Mouse (Mus musculus) limb, embryonic 12.5 days (tissue): ENCODE measurements around the gene Zscan25. TPM values are rescaled to one million over a fixed set of nuclear protein-coding genes. Genes with fewer than 3 reads are reported as not detected.
"Not testable (repeated sequence)": the region's sequence is repeated elsewhere in the genome, so short reads cannot be mapped to it uniquely, and the experiment has no call there.

Experiments used
- ATAC-seq: fragments of 200-750 bp; cut with Nextera tagmentation; 2 replicates; pipeline ENCODE4 v1.8.0; 2017; ENCODE audit warnings: low read depth, moderate TSS enrichment; ENCODE audit not compliant: insufficient number of reproducible peaks, insufficient read depth, low FRiP score, low TSS enrichment
- H3K27ac ChIP-seq: fragments of 300-500 bp; sonication (generic); 2 replicates; pipeline ENCODE4 v1.5.1; 2016; ENCODE audit warnings: mild to moderate bottlenecking, moderate library complexity
- H3K27me3 ChIP-seq: fragments of 300-500 bp; sonication (generic); 2 replicates; pipeline ENCODE4 v1.6.1; 2016; ENCODE audit warnings: mild to moderate bottlenecking, moderate library complexity
- H3K36me3 ChIP-seq: fragments of 300-500 bp; sonication (generic); 2 replicates; pipeline ENCODE4 v1.6.1; 2016; ENCODE audit warnings: mild to moderate bottlenecking, moderate library complexity
- H3K4me1 ChIP-seq: fragments of 300-500 bp; sonication (generic); replicated peaks from 2 replicates; pipeline ENCODE4 v1.6.1; 2016
- H3K4me2 ChIP-seq: fragments of 300-500 bp; sonication (generic); 2 replicates; pipeline ENCODE4 v1.6.1; 2016; ENCODE audit warnings: mild to moderate bottlenecking, moderate library complexity
- H3K4me3 ChIP-seq: fragments of 300-500 bp; sonication (generic); replicated peaks from 2 replicates; pipeline ENCODE4 v1.5.1; 2016; ENCODE audit warnings: mild to moderate bottlenecking
- H3K9ac ChIP-seq: fragments of 300-500 bp; sonication (generic); replicated peaks from 2 replicates; pipeline ENCODE4 v1.6.1; 2016; ENCODE audit warnings: mild to moderate bottlenecking, moderate library complexity
- H3K9me3 ChIP-seq: fragments of 300-500 bp; sonication (generic); 2 replicates; pipeline ENCODE4 v1.6.1; 2016; ENCODE audit warnings: mild to moderate bottlenecking, moderate library complexity
- WGBS: fragments of 180-500 bp; shearing (Covaris S2); methylation state at CpG from one replicate; pipeline ENCODE4 v1.1.7; 2016; 5-methylcytosine and 5-hydroxymethylcytosine counted together
- polyA plus RNA-seq: library from polyadenylated mRNA; unstranded; fragments of >200 nt; fragmentation: Nextera tagmentation; extraction: Ambion mirVana; gene quantifications from 2 replicates; pipeline ENCODE4 v1.2.1, GENCODE M21; 2016

Gene Zscan25
- 0.38 and 0.46 TPM in 2 replicates for polyA plus RNA-seq

DNA sequence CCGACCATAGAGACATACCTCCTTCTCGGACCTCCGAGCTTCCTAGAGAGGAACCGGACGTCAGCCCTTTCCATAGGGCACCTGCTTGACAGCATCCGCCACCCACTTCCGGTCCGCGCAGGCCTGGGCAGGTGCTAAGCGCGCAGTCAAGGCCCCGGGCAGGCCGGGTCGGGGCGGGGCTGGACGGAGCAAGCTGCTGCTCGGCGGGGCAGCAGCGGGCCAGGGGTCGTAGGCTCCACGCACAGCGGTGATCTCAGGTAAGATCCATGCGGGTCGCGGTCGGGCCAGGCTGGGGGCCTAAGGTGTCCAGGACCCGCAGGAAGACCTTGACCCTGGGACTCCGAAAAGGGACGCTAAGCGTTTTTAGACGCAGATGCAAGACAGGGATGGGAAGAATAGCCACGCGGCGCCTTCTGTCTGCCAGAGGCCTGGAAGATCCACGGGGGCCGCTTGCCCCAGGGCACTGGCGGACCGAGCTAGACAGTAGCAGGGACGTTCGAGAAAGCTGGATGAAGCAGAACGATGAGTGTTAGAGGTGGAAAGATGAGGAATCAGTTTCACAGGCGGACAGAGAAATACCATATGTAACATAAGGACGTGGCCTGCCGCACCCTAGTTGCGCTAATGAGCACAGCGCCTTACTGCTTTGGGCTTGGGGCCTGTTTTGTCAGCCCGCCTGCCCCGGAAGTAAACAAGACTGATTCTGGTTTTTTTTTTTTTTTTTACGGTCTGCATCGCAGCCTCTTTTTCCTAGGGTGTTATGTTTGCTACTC, at the start of gene Zscan25:
Zscan25 (plus strand) TSS at position 130 of the 773 bp plus-strand sequence.
- no peaks in the 10 kb centered on the region for H3K27me3 ChIP-seq
- under 1% methylated on average over 50 of the region's 50 CpGs for WGBS
- peak within 1 kb of the TSS; percentile 84 for H3K4me2 ChIP-seq
- H3K9ac ChIP-seq, result peak within 1 kb of the TSS; percentile 90
- peaks cover 30% of the 10 kb centered on the region for H3K36me3 ChIP-seq
- no peaks in the 10 kb centered on the region for H3K9me3 ChIP-seq
- ATAC-seq, result peak; percentile 99
- peak within 1 kb of the TSS; percentile 86 for H3K4me3 ChIP-seq
- H3K4me1 ChIP-seq, result peaks cover 5% of the 10 kb centered on the region; the same call in 1 of the 2 replicates
- H3K27ac ChIP-seq, result peak within 1 kb of the TSS; percentile 81

- H3K27me3 ChIP-seq, result no peaks in the 10 kb centered on the region
- H3K36me3 ChIP-seq, result peaks cover 24% of the 10 kb centered on the region
- 82% methylated on average over 4 of the region's 4 CpGs for WGBS
- peaks cover 16% of the 10 kb centered on the region; the same call in 1 of the 2 replicates for H3K4me1 ChIP-seq
- no peak overlapping the region for H3K27ac ChIP-seq
- ATAC-seq, result no peak
- H3K9ac ChIP-seq, result no peak overlapping the region
- peak overlapping the region; percentile 99; the same call in 1 of the 2 replicates for H3K4me3 ChIP-seq
- H3K9me3 ChIP-seq, result no peaks in the 10 kb centered on the region
- peak overlapping the region; percentile 77 for H3K4me2 ChIP-seq
Measured at GRCm38 (mm10) chr5:145230641-145231040, 49.7 kb upstream of the Zscan25 start.

GRCm38 (mm10) chr5:145231367-145231871, 48.9 kb upstream of the Zscan25 start, which contains the start of gene Zfp655:
TSS of gene Zfp655 (plus strand) at chr5:145231715.
- Histone ChIP-seq H3K4me2 (peak within 1 kb of the TSS; percentile 77), H3K4me3 (peak within 1 kb of the TSS; percentile 99), H3K36me3 (peaks cover 32% of the 10 kb centered on the region), H3K27ac (peak within 1 kb of the TSS; percentile 87), H3K9ac (peak within 1 kb of the TSS; percentile 98), H3K27me3 (no peaks in the 10 kb centered on the region), H3K9me3 (no peaks in the 10 kb centered on the region), H3K4me1 (peaks cover 16% of the 10 kb centered on the region; the same call in 1 of the 2 replicates)
- WGBS, result under 1% methylated on average over 42 of the region's 42 CpGs
- peak; percentile 95 for ATAC-seq

- Histone ChIP-seq H3K4me2 (peak overlapping the region; percentile 77), H3K9ac (peak overlapping the region; percentile 98), H3K27ac (peak overlapping the region; percentile 87), H3K36me3 (peaks cover 35% of the 10 kb centered on the region), H3K4me3 (peak overlapping the region; percentile 99), H3K27me3 (no peaks in the 10 kb centered on the region), H3K4me1 (peaks cover 16% of the 10 kb centered on the region; the same call in 1 of the 2 replicates), H3K9me3 (no peaks in the 10 kb centered on the region)
- peak; percentile 56 for ATAC-seq
- whole genome bisulfite sequencing, result under 1% methylated on average over 47 of the region's 49 CpGs
Measured at GRCm38 (mm10) chr5:145231893-145232411, 48.3 kb upstream of the Zscan25 start.

DNA sequence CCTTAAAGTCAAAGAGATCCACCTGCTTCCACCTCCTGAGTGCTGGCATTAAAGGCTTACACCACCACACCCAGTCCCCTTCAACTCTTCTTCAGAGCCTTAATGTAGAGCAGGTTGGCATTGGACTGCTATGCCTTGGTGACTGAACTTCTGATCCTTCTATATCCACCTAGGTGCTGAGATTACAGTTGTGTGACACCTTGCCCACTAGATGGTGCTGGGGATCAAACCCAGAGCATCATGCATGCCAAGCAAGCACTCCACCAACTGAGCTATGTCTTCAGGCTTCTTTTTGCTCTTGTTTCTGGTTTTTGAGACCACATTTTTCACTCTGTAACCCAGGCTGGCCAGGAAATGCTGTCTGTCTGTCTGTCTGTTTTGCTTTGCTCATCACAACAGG, 45.7 kb upstream of the Zscan25 start:
- Histone ChIP-seq H3K9me3 (no peaks in the 10 kb centered on the region), H3K4me2 (no peak overlapping the region), H3K9ac (no peak overlapping the region), H3K4me3 (no peak overlapping the region), H3K36me3 (peaks cover 55% of the 10 kb centered on the region), H3K27ac (no peak overlapping the region), H3K27me3 (no peaks in the 10 kb centered on the region), H3K4me1 (peaks cover 16% of the 10 kb centered on the region; the same call in 1 of the 2 replicates)
- no peak for ATAC-seq

DNA sequence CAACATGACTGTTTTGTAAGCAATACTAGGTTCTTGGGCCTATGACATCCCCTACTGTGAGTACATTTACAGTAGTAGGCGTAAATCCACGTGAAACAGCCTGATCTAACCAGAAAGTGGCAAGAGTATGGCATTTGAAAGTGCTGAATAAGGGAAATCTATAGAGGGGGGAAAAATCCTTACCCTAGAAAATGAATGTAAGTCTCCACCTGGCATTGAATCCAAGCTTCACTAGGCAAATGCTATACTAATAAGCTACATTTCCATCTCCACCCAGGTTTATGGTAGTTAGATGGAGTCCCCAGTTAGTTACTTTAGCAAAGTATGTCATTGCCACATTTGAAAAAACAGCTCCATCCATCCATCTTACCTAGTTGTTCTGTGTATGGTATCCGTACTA, 30.8 kb upstream of the Zscan25 start:
- no peaks in the 10 kb centered on the region for H3K4me1 ChIP-seq
- 91% methylated on average over 3 of the region's 3 CpGs for WGBS
- no peak overlapping the region for H3K4me3 ChIP-seq
- no peaks in the 10 kb centered on the region for H3K27me3 ChIP-seq
- H3K9me3 ChIP-seq, result 0 out of 2 replicates have a peak, but pooled peaks cover 4% of the 10 kb centered on the region
- peaks cover 58% of the 10 kb centered on the region for H3K36me3 ChIP-seq
- no peak for ATAC-seq
- no peak overlapping the region for H3K9ac ChIP-seq
- no peak overlapping the region for H3K4me2 ChIP-seq
- no peak overlapping the region for H3K27ac ChIP-seq

- not testable (repeated sequence) for ATAC-seq, H3K4me2 ChIP-seq, H3K9ac ChIP-seq, H3K4me1 ChIP-seq, H3K27ac ChIP-seq, H3K27me3 ChIP-seq, H3K36me3 ChIP-seq, H3K4me3 ChIP-seq, H3K9me3 ChIP-seq
- WGBS, result 87% methylated on average over 2 of the region's 2 CpGs
Measured at GRCm38 (mm10) chr5:145273568-145273967, 6.7 kb upstream of the Zscan25 start.

DNA sequence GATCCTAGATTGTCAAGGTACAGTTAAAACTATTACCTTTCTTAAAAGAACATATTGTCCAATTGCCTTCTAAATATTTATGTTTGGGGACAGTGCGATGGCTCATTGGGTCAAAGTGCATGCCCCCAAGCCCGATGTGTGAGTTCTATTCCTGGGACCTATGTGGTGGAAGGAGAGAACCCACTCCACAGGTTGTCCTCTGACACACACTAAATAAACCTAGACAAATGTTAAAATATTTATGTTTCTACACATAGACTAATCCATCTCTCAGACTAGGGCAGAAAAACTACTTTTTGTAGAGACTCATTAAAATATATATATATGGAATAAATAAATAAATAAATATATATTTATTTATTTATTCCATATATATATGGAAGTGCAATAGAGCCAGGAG, 352 bp upstream of the Zscan25 start:
- peaks cover 5% of the 10 kb centered on the region; the same call in 1 of the 2 replicates for H3K4me1 ChIP-seq
- no peak overlapping the region for H3K9ac ChIP-seq
- 91% methylated on average over 2 of the region's 2 CpGs for WGBS
- no peaks in the 10 kb centered on the region for H3K27me3 ChIP-seq
- ATAC-seq, result no peak
- peaks cover 24% of the 10 kb centered on the region for H3K36me3 ChIP-seq
- H3K27ac ChIP-seq, result no peak overlapping the region
- H3K4me3 ChIP-seq, result peak overlapping the region; percentile 86; the same call in 1 of the 2 replicates
- no peaks in the 10 kb centered on the region for H3K9me3 ChIP-seq
- H3K4me2 ChIP-seq, result no peak overlapping the region

DNA sequence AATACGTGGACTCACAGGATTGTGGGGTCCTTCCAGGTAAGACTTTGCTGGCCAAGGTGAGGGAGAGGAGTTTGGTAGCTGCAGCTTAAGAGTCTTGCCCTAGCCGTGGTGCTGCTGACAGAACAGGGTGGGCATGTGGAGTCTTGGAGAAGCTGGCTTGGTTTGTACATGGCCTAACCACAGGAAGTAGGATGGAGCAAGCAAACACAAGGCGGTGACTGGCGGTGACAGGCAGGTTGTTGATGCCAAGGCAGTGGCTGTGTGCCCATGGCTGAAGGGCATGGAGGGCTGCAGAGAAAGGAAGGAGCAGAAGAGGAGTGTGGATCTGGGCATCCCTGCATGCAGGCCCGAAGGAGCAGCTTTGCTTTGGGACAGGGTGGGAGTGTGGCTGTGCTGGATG, 8.1 kb downstream of the Zscan25 start:
- Histone ChIP-seq H3K4me2 (no peak overlapping the region), H3K9ac (no peak overlapping the region), H3K9me3 (0 out of 2 replicates have a peak, but pooled peaks cover 2% of the 10 kb centered on the region), H3K27me3 (no peaks in the 10 kb centered on the region), H3K36me3 (peaks cover 100% of the 10 kb centered on the region), H3K4me3 (no peak overlapping the region), H3K4me1 (no peaks in the 10 kb centered on the region), H3K27ac (no peak overlapping the region)
- 95% methylated on average over 5 of the region's 5 CpGs for WGBS
- ATAC-seq, result no peak

DNA sequence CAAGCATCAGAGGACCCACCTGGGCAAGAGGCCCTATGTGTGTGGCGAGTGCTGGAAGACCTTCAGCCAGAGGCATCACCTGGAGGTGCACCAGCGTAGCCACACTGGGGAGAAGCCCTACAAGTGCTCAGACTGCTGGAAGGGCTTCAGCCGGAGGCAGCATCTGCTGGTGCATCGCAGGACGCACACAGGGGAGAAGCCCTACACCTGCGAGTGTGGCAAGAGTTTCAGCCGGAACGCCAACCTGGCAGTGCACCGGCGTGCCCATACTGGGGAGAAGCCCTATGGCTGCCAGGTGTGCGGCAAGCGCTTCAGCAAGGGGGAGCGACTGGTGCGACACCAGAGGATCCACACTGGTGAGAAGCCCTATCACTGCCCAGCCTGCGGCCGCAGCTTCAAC, 10.4 kb downstream of the Zscan25 start:
- 96% methylated on average over 16 of the region's 16 CpGs for WGBS
- H3K4me2 ChIP-seq, result no peak overlapping the region
- H3K27me3 ChIP-seq, result no peaks in the 10 kb centered on the region
- H3K9ac ChIP-seq, result no peak overlapping the region
- no peaks in the 10 kb centered on the region for H3K4me1 ChIP-seq
- H3K4me3 ChIP-seq, result no peak overlapping the region
- no peak overlapping the region for H3K27ac ChIP-seq
- peaks cover 92% of the 10 kb centered on the region for H3K36me3 ChIP-seq
- ATAC-seq, result no peak
- H3K9me3 ChIP-seq, result 0 out of 2 replicates have a peak, but pooled peaks cover 2% of the 10 kb centered on the region

GRCm38 (mm10) chr5:145292398-145292797, 12.1 kb downstream of the Zscan25 start:
- Histone ChIP-seq H3K4me1 (no peaks in the 10 kb centered on the region), H3K9me3 (0 out of 2 replicates have a peak, but pooled peaks cover 2% of the 10 kb centered on the region), H3K36me3 (peaks cover 75% of the 10 kb centered on the region), H3K9ac (no peak overlapping the region), H3K4me2 (no peak overlapping the region), H3K4me3 (no peak overlapping the region), H3K27me3 (no peaks in the 10 kb centered on the region), H3K27ac (no peak overlapping the region)
- no peak for ATAC-seq
- 87% methylated on average over 6 of the region's 6 CpGs for WGBS
